Mouse (Mus musculus) splenic B cell, adult 2 months (primary cell): ENCODE measurements around the gene Cd48.
"Not testable (repeated sequence)": the region's sequence is repeated elsewhere in the genome, so short reads cannot be mapped to it uniquely, and the experiment has no call there.

Experiments used
- DNase-seq: peaks from one replicate; pipeline ENCODE4 v3.0.0-alpha.2; 2011; ENCODE audit warnings: low read depth, low spot score
- H3K27me3 ChIP-seq: 2 replicates; pipeline ENCODE4 v1.6.1; 2012; ENCODE audit warnings: mild to moderate bottlenecking, low read length, moderate library complexity, mixed read lengths; ENCODE audit not compliant: control insufficient read depth, poor library complexity, insufficient read depth, severe bottlenecking
- H3K36me3 ChIP-seq: 2 replicates; pipeline ENCODE4 v1.6.1; 2012; ENCODE audit warnings: mild to moderate bottlenecking, low read length, moderate library complexity, mixed read lengths; ENCODE audit not compliant: control insufficient read depth, poor library complexity, insufficient read depth, severe bottlenecking

The Cd48 gene

GRCm38 (mm10) chr1:171667160-171667559 lies 14.6 kb upstream of the Cd48 start:
- no peaks in the 10 kb centered on the region for H3K36me3 ChIP-seq
- no peaks in the 10 kb centered on the region for H3K27me3 ChIP-seq
- no peak for DNase-seq

DNA sequence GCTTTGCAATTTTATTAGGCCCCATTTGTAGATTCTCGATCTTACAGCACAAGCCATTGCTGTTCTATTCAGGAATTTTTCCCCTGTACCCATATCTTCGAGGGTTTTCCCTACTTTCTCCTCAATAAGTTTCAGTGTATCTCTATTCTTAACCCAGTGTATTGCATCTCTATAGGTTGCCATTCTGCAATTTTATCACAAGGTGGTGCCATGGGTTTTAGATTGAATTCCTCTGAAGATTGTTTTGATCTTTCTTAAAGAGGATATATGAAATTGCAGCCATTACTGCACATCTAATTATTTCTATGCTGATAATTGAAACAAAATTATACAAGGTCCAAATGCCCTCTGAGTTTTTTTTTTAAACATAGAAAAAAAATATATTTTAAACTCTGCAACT lies 9.4 kb upstream of the Cd48 start:
- not testable (repeated sequence) for H3K27me3 ChIP-seq, H3K36me3 ChIP-seq
- DNase-seq: peak; percentile 65

DNA sequence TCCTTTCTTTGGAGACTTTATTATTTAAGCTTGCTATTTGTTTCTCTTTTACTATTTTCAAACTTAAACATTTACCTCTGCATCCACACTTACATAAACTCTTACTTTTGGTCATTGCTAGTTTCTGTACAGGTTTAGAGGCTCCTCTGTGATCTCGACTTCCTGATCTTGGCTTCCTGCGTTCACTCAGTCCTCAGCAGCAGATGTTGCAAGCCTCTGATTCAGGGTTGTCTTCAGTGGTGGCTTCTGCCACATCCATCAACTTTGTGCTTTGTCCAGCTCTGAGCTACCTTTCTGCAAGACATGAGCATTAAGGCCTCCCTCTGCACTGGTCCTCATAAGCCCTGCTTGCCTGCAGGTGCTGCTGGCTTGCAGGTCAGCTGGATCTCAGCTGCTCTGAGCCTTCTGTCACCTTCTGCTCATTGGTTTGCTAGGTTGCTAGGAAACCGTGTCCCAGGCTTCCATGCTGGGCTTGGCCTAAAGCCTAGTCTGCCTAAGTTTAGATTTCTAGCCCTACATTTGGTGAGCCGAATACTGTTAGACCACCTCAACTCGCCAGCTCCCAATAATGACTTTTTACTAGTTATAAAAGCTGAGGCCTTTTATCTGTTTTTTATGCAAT lies 8.8 kb upstream of the Cd48 start:
- H3K36me3 ChIP-seq: no peaks in the 10 kb centered on the region
- no peak for DNase-seq
- no peaks in the 10 kb centered on the region for H3K27me3 ChIP-seq

DNA sequence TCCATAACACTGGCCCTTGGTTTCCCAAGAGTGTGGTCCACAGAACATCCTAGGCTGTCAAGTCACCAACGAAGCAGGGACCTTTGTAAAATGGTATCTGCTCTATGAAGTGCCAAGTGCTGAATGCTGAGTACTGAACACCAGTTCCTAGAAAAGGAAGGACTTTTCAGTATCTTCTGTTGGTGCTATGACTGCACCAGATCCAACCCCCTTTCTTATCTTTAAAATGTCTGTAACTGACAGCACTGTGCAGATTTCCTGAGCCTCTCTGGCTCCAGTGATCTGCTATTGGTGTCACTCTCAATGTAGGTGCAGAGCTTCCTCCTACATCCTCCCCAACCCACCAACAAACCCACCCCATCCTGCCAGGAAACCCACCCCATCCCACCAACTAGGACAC lies 7.3 kb upstream of the Cd48 start:
- Histone ChIP-seq H3K36me3 (no peaks in the 10 kb centered on the region), H3K27me3 (no peaks in the 10 kb centered on the region)
- no peak for DNase-seq

DNA sequence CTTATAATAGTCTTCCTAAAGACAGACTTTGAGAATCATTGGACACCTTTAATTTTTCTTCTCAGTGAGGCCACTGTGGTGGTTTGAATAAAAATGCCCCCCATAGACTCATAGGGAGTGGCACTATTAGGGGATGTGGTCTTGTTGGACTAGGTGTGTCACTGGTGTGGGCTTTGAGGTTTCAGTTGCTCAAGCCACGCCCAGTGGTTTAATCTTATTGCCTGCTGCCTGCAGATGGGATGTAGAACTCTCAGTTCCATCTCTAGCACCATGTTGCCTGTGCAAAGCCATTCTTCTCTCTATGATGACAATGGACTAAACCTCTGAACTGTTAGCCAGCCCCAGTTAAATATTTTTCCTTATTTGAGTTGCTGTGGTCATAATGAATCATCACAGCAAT lies 4.1 kb upstream of the Cd48 start:
- peak; percentile 24 for DNase-seq
- no peaks in the 10 kb centered on the region for H3K27me3 ChIP-seq
- H3K36me3 ChIP-seq: no peaks in the 10 kb centered on the region

DNA sequence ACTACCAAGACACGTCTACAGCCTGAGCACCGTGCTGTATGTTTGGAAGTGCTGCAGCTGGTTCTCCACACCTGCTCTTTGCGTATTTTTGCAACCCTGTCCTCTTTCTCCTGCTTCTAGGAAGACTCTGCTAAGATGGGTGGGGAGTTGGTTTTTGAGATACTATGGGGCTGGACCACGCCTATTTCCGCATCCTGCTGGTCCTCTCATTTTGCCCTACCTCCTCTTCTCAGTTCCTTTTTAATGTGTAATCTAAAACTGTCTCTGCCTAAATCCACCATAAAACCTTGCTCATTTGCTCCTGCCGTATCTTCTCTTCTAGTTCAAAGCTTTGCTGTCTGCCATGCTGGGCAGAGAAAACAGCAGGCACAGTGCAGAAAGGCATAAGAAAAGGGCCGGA lies 800 bp upstream of the Cd48 start:
- H3K27me3 ChIP-seq: no peaks in the 10 kb centered on the region
- peak; percentile 69 for DNase-seq
- peaks cover 7% of the 10 kb centered on the region for H3K36me3 ChIP-seq

DNA sequence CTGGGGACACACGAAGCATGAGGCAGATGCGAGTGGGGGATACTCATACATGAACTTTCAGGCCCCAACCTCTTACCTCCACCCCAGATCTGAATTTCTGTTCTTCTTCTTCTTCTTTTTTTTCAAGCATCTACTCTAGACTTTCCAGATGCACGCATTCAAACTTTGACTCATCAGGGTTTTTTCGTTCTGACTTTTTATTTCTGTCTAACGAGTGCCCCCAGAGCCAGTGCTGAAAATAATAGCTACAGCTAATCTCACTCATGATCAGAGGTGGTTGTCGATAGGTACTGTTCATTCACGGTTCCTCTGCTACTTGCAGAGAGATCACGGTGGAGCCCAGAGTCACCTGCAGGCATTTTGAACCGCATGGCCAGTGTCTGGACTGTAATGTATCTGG lies 3.1 kb downstream of the Cd48 start:
- peak; percentile 43 for DNase-seq
- peaks cover 9% of the 10 kb centered on the region for H3K36me3 ChIP-seq
- H3K27me3 ChIP-seq: no peaks in the 10 kb centered on the region

GRCm38 (mm10) chr1:171687320-171687719 lies 5.5 kb downstream of the Cd48 start:
- Histone ChIP-seq H3K27me3 (no peaks in the 10 kb centered on the region), H3K36me3 (peaks cover 9% of the 10 kb centered on the region)
- peak; percentile 40 for DNase-seq

DNA sequence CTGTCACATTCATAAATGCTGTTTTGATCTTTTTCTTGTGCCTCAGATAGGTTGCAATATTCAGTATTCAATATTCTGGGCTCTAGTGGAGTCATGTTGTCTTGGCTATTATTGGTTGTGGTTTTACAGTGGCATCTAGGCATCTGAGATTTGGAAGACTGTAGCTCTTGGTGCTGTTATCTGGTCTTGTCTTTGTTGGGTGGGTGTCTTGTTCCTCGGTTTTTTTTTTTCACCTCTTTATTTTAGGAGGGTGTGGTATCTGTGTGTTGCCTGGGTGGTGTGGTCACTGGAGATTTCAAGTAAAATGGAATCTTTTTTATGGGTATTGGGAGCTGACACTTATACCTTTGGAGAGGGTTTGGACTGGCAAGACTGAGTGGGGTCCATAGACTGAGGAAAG lies 12.1 kb downstream of the Cd48 start:
- peaks cover 5% of the 10 kb centered on the region for H3K36me3 ChIP-seq
- no peak for DNase-seq
- H3K27me3 ChIP-seq: no peaks in the 10 kb centered on the region

DNA sequence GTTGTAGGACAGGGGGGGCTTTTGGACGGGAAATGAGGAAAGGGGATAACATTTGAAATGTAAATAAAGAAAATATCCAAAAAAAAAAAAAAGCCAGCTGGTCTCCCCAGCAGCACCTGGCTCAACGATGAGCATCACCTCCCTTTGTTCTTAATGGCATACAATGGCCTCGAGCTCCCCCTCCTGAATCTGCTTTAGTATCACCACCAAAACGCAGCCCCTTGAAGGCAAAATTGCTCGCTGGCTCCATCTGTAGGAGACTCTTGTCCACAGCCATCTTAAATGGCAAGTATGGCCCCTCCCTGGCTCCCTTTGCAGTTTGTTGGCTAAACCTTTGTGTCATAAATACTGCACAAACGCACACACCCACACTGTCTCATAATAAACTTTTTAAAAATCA lies 17.2 kb downstream of the Cd48 start:
- H3K27me3 ChIP-seq: no peaks in the 10 kb centered on the region
- H3K36me3 ChIP-seq: peaks cover 16% of the 10 kb centered on the region
- DNase-seq: peak; percentile 95

DNA sequence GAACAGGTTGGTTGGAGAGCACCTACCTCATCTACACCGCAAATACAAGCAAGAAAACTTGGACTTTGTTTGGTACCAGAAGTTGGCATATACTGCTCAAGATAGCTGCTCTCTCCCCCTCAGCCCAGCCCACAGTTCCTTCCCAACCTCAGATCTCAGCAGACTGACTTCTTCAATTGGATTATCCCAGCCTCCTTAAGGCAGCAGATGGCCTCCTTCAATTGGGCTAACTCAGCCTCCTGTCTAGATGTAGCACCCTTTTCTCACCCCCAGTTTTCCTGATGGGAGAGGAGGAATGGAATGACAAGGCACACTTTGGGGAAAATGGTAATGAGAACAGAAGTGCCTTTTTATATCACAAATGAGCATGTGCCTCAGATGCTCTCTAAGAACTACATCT lies 31.9 kb downstream of the Cd48 start:
- H3K27me3 ChIP-seq, DNase-seq: not testable (repeated sequence)

GRCm38 (mm10) chr1:171715434-171715833 lies 33.6 kb downstream of the Cd48 start:
- no peak for DNase-seq
- Histone ChIP-seq H3K36me3 (no peaks in the 10 kb centered on the region), H3K27me3 (no peaks in the 10 kb centered on the region)

More for the DNA sequence above, 31.9 kb downstream of the Cd48 start:
- H3K36me3 ChIP-seq: not testable (repeated sequence)

DNA sequence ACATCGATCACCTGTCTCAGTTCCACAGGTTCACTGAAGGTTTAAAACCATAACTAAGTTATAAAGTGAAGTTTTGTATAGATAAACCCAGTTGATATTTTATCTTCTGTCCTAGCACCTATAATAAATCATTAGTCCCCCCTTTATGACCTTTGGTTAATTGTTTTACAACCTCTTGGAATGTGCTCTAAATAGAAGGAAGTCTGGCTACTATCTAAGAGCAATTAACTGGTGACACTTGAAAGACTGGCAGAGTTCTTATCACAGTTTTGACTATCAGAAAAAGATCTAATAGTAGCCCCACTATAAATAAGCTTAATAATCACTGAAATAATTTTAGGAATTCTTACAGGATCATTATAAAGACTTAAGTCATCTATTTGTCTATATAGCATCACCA lies 34.4 kb downstream of the Cd48 start:
- H3K27me3 ChIP-seq: no peaks in the 10 kb centered on the region
- H3K36me3 ChIP-seq: no peaks in the 10 kb centered on the region
- no peak for DNase-seq

GRCm38 (mm10) chr1:171731195-171731594 lies 49.4 kb downstream of the Cd48 start:
- H3K36me3 ChIP-seq: no peaks in the 10 kb centered on the region
- peak; percentile 43 for DNase-seq
- no peaks in the 10 kb centered on the region for H3K27me3 ChIP-seq

DNA sequence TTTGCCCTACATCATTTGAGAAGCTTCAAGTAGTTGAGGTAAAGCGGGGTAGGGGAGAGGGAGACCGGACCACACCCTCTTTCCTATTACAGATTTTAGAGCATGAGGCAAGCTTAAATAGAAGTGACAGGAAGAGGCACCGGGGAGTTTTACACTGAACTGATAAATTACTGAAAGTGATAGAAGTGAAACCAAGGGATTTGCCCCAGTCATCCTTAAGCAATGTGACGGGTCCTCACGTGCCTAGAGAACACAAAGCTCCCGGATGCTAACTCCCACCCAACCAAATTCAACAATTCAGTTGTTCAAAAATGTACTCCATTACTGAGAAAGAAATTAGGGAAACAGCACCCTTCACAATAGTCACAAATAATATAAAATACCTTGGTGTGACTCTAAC lies 53.1 kb downstream of the Cd48 start:
- Histone ChIP-seq H3K27me3 (no peaks in the 10 kb centered on the region), H3K36me3 (no peaks in the 10 kb centered on the region)
- peak; percentile 39 for DNase-seq
